Mouse (Mus musculus): ENCODE results near the gene Foxp1. TPM values are rescaled to one million over a fixed set of nuclear protein-coding genes. Genes with fewer than 3 reads are reported as not detected.

Gene Foxp1
- polyA plus RNA-seq, 1 experiment from 2014 or later = 77.5 TPM

DNA sequence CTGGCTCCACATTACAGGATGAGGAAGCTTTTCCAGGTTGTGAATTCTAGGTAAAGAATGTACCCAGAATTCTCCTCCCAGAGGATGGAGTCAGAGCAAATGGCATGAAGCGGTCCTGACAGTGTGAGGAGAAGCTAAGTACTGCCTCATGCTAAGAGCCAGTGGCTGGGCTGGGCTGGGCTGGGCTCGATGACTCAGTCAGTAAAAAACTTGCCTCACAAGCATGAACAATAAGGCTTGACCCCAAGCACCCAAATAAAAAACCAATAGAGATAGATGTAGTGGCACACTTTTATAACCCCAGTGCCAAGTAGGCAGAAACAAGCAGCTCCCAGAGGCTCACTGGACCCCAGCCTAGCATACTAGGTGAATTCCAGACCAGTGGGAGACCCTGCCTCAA, 304.7 kb downstream of the Foxp1 start:
- WGBS = 81% methylated on average over 2 of the region's 2 CpGs

DNA sequence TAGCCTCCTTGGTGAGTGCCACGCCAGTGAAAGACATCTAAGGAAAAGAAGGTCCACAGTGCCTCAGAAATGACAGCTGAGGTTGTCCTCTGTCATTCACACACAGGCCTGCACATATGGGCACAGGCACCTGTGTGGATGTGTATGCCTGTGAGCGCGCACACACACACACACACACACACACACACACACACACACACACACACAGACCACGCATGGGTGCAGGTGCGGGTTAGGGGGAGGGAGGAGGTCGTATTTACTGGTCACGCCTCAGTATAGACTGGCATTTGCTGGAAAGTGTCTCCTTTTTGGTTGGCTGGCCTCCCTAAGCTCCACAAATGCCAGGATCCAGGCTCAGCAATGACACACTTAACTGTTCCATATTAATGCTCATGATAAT, 305.4 kb downstream of the Foxp1 start:
- H3K4me1 ChIP-seq = no peaks in the 10 kb centered on the region
- WGBS = 82% methylated on average over 7 of the region's 7 CpGs
- no peaks in the 10 kb centered on the region for H3K9me3 ChIP-seq (replicated peaks)
- no peak overlapping the region for H3K27ac ChIP-seq (replicated peaks)
- H3K4me2 ChIP-seq (replicated peaks) = no peak overlapping the region
- H3K4me3 ChIP-seq (replicated peaks) = no peak overlapping the region
- no peak for ATAC-seq (ENCODE audit: insufficient number of reproducible peaks, low FRiP score, low TSS enrichment, low read depth)
- no peak overlapping the region for H3K9ac ChIP-seq
- H3K27me3 ChIP-seq = no peaks in the 10 kb centered on the region
- H3K36me3 ChIP-seq = no peaks in the 10 kb centered on the region

More for the DNA sequence above, 304.7 kb downstream of the Foxp1 start:
- Histone ChIP-seq H3K4me1 (no peaks in the 10 kb centered on the region), H3K4me3 (replicated peaks) (no peak overlapping the region), H3K4me2 (replicated peaks) (no peak overlapping the region), H3K36me3 (no peaks in the 10 kb centered on the region), H3K9ac (no peak overlapping the region), H3K27ac (replicated peaks) (no peak overlapping the region), H3K27me3 (no peaks in the 10 kb centered on the region), H3K9me3 (replicated peaks) (no peaks in the 10 kb centered on the region)
- no peak for ATAC-seq (ENCODE audit: insufficient number of reproducible peaks, low FRiP score, low TSS enrichment, low read depth)

DNA sequence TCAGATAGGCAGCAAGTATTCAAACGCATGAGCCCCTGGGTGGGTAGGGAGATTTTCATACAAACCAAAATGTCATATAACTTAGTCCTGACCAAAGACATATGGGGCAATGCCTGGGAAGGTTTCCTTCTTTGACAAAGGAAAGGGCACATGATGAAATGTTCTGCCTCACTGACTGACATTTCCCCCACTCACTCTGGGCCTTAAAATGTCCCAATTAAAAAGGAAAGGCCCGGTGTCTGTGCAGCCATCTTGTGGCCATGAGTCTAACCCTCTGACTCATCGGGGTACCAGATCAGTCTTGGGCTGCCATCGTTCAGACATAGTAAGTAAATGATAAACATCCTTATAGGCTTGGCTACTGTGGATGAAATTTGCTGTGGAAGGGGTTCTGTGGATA, 310.1 kb downstream of the Foxp1 start:
- no peak overlapping the region for H3K27ac ChIP-seq (replicated peaks)
- H3K4me1 ChIP-seq = no peaks in the 10 kb centered on the region
- 86% methylated on average over 4 of the region's 4 CpGs for WGBS
- H3K9ac ChIP-seq = no peak overlapping the region
- H3K27me3 ChIP-seq = no peaks in the 10 kb centered on the region
- H3K9me3 ChIP-seq (replicated peaks) = no peaks in the 10 kb centered on the region
- ATAC-seq (ENCODE audit: insufficient number of reproducible peaks, low FRiP score, low TSS enrichment, low read depth) = no peak
- H3K36me3 ChIP-seq = no peaks in the 10 kb centered on the region
- no peak overlapping the region for H3K4me3 ChIP-seq (replicated peaks)
- no peak overlapping the region for H3K4me2 ChIP-seq (replicated peaks)

DNA sequence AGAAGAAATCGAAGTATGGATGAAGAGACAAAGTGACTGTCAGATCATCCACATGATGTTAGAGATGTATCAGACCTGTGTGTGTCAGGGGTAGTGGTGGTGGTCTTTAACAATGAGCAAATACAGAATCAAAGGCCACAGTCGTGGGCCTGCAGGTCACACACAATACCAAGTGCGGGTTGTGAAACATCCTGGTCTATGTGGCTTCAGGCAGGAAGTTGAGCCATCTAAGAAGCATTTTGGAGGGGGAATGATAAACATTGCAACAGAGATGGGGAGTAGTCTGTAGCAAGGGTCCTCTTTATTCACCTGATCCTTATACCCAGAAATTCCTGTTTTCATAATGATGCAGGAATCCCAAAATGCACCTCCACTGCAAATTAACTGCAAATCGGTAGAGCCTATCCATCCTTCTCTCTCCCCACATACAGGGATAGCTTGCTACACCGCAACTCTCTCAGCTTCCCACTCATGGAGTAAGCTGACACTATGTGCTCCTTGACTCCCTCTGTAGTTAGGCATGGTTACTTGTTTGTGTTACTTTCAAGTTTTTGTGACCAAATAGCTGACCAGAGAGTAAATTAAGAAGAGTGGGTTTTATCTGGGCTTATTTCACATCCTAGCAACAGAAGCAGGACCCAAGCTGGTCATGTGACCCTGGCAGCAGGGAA, 310.7 kb downstream of the Foxp1 start:
- Histone ChIP-seq H3K9ac (no peak overlapping the region), H3K36me3 (no peaks in the 10 kb centered on the region), H3K27me3 (no peaks in the 10 kb centered on the region), H3K4me2 (replicated peaks) (no peak overlapping the region), H3K9me3 (replicated peaks) (no peaks in the 10 kb centered on the region), H3K27ac (replicated peaks) (no peak overlapping the region), H3K4me1 (no peaks in the 10 kb centered on the region), H3K4me3 (replicated peaks) (no peak overlapping the region)
- ATAC-seq (ENCODE audit: insufficient number of reproducible peaks, low FRiP score, low TSS enrichment, low read depth) = no peak
- 72% methylated on average over 5 of the region's 5 CpGs for WGBS

DNA sequence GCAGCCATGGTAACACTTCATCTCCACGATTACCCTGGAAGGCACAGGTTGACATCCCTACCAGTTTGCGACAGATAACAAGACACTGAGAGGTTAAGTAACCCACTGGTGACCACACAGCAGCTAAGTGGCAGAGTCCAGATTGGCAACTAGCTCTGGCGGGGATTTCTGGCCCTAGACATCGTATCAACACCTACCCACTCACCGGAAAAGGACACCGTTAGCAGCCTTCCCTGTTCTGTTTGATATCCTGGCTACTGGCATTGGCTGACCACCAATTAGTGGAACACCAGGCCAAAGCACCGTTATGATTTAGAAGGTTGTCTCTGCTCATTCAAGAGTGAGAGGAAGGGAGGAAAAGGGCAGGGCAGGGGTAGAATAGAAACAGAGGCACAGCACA, 312.4 kb downstream of the Foxp1 start:
- Histone ChIP-seq H3K4me3 (replicated peaks) (no peak overlapping the region), H3K36me3 (no peaks in the 10 kb centered on the region)

DNA sequence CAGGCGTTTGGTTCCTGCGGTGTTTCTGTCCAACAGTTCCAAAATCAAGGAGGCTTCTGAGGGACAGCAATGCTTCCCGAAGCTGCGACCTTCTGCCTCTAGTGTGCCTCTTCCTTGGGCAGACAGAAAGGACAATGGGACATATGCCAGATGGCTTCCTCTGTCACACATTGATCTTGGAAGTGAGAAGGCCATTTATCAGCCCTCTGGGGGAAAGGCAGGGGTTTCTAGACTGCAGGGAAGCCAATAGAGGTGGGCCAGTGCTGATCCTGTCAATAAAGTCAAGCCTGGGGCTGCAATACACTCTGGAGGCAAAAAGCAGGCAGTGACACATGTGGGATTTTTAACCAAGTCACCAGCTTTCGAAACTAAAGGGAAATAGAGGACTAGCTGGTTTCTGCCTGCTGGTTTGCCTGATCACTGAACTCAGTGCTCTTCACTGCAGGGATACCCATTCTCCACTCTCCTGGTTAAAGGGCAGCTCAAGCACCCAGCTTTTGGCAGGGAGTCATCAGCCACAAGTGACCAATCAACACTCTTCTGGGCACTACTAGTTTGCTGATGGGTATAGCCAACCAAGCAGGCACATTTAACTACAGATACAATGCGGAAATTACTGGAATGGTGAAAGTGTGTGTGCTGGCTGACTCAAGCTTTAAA, 315.2 kb downstream of the Foxp1 start:
- H3K27ac ChIP-seq (replicated peaks) = no peak overlapping the region
- no peak for ATAC-seq (ENCODE audit: insufficient number of reproducible peaks, low FRiP score, low TSS enrichment, low read depth)

More for the DNA sequence above, 312.4 kb downstream of the Foxp1 start:
- Histone ChIP-seq H3K9me3 (replicated peaks) (no peaks in the 10 kb centered on the region), H3K27me3 (no peaks in the 10 kb centered on the region; the same call in 1 of the 2 replicates), H3K9ac (no peak overlapping the region), H3K4me2 (replicated peaks) (no peak overlapping the region), H3K4me1 (peaks cover 11% of the 10 kb centered on the region), H3K27ac (replicated peaks) (no peak overlapping the region)
- 83% methylated on average over 7 of the region's 7 CpGs for WGBS
- no peak for ATAC-seq (ENCODE audit: insufficient number of reproducible peaks, low FRiP score, low TSS enrichment, low read depth)

DNA sequence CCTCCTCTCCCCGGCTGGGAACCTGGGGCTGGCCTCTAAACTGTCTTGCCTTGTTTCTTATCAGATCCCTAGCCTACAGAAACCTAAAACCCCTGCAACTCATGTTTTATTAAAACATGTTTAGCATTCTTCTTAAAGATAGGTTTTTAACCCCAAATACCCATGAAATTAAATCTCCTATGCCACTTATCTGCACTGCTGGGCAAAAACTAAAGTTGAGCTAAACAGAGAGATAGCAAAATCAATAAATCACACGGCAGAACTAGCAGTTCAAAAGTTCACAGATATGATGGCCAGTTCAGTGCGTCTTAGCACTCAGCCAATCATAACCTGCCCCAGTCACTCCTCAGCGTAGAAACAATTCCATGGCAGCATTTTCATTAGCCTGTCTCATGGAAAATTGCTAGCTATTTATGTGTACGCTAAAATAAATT, 316.1 kb downstream of the Foxp1 start:
- ATAC-seq (ENCODE audit: insufficient number of reproducible peaks, low FRiP score, low TSS enrichment, low read depth) = no peak
- Histone ChIP-seq H3K9ac (no peak overlapping the region), H3K27me3 (peaks cover 2% of the 10 kb centered on the region; the same call in 1 of the 2 replicates), H3K4me1 (peaks cover 33% of the 10 kb centered on the region), H3K27ac (replicated peaks) (0 out of 2 replicates have a peak overlapping the region, but pooled peaks have one; percentile 2), H3K4me3 (replicated peaks) (no peak overlapping the region), H3K9me3 (replicated peaks) (no peaks in the 10 kb centered on the region), H3K4me2 (replicated peaks) (no peak overlapping the region), H3K36me3 (no peaks in the 10 kb centered on the region)
- 26% methylated on average over 5 of the region's 5 CpGs for whole genome bisulfite sequencing

More for the DNA sequence above, 315.2 kb downstream of the Foxp1 start:
- Histone ChIP-seq H3K4me3 (replicated peaks) (no peak overlapping the region), H3K9me3 (replicated peaks) (no peaks in the 10 kb centered on the region), H3K27me3 (peaks cover 2% of the 10 kb centered on the region; the same call in 1 of the 2 replicates), H3K4me1 (peaks cover 33% of the 10 kb centered on the region), H3K4me2 (replicated peaks) (no peak overlapping the region), H3K36me3 (no peaks in the 10 kb centered on the region), H3K9ac (no peak overlapping the region)
- WGBS = 58% methylated on average over 6 of the region's 6 CpGs

DNA sequence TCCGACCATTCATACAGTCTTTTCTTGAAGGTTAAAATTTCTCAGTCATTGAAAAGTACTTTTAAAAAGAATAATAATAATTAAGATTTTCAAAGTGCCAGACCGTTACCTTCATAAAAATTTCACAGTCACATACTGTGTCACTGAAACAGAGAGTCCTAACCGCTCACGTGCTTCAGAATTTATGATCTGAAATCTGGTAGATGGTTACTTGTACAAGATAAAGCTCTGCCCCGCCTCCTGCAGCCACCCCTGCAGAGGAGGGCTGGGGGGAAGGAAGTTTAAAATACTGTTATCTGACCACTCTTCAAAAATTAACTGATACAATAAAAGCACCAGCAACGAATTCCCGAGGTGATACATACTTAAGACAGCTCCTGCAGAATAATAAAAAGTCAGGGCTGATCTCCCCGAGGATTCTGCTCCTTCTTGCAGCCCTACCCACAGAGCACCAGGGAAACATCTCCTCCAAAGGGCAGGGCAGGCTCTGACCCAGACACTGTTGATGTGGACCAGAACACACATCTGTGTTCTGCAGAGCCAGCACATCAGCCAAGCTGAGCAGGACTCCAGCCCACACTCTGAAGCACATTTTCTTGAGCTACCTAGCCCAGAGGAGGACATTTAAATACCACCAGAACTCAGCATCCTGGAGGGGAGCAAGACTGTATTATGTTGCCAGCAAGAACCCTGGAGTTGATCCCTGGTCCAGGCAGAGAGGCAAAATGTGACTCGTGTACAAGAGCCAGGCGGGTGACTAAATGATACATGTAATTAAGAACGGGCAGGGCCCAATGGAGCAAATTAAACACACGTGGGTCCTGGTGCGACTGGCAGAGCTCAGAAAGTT, 316.7 kb downstream of the Foxp1 start:
- H3K9ac ChIP-seq = no peak overlapping the region
- 26% methylated on average over 13 of the region's 13 CpGs for WGBS
- no peaks in the 10 kb centered on the region for H3K9me3 ChIP-seq (replicated peaks)
- H3K4me3 ChIP-seq (replicated peaks) = no peak overlapping the region
- H3K4me1 ChIP-seq = peaks cover 38% of the 10 kb centered on the region
- H3K4me2 ChIP-seq (replicated peaks) = no peak overlapping the region
- H3K27me3 ChIP-seq = peaks cover 2% of the 10 kb centered on the region; the same call in 1 of the 2 replicates
- ATAC-seq (ENCODE audit: insufficient number of reproducible peaks, low FRiP score, low TSS enrichment, low read depth) = no peak
- H3K27ac ChIP-seq (replicated peaks) = 0 out of 2 replicates have a peak overlapping the region, but pooled peaks have one; percentile 2
- no peaks in the 10 kb centered on the region for H3K36me3 ChIP-seq

DNA sequence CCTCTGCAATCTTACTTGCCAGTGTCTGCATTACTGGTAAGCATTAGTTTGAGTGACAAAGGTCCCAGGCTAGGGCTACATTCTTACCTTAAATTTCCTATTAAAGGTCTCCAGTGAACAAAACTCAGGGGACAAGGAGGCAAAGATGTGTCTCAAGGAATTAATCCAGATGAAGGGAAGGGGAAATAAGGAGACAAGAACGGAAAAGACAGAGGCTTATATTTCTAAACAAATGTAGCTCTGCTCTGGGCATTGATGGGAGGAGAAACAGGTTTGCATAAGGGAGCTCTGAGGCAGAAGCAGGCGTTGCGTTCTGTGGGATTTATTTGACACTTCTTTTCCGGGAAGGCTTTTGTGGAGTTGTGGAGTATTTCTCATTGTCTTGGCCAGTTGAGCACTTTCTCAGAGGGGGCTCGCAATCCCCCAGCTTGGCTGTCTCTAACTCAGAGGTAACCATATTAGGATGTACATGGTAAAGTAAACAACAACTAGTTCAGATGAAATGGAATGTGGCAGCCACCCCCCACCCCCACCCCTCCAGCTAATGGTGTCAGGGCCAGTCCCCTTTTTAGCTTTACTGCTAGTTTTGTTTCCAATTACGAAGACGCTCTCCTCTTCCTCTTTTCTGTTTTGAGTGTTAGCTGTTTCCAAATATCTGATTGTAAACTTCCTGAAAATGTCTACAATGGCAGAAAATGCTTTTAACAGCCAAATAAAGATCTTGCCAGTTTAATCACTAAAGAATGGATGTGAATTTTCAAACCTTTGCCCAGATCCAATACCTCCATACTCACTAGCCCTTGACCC, 317.5 kb downstream of the Foxp1 start:
- no peak overlapping the region for H3K4me2 ChIP-seq (replicated peaks)
- 16% methylated on average over 7 of the region's 7 CpGs for WGBS
- no peak for ATAC-seq (ENCODE audit: insufficient number of reproducible peaks, low FRiP score, low TSS enrichment, low read depth)
- H3K9me3 ChIP-seq (replicated peaks) = no peaks in the 10 kb centered on the region
- H3K9ac ChIP-seq = no peak overlapping the region
- H3K36me3 ChIP-seq = no peaks in the 10 kb centered on the region
- peaks cover 43% of the 10 kb centered on the region for H3K4me1 ChIP-seq
- peaks cover 2% of the 10 kb centered on the region; the same call in 1 of the 2 replicates for H3K27me3 ChIP-seq
- no peak overlapping the region for H3K4me3 ChIP-seq (replicated peaks)
- H3K27ac ChIP-seq (replicated peaks) = no peak overlapping the region

DNA sequence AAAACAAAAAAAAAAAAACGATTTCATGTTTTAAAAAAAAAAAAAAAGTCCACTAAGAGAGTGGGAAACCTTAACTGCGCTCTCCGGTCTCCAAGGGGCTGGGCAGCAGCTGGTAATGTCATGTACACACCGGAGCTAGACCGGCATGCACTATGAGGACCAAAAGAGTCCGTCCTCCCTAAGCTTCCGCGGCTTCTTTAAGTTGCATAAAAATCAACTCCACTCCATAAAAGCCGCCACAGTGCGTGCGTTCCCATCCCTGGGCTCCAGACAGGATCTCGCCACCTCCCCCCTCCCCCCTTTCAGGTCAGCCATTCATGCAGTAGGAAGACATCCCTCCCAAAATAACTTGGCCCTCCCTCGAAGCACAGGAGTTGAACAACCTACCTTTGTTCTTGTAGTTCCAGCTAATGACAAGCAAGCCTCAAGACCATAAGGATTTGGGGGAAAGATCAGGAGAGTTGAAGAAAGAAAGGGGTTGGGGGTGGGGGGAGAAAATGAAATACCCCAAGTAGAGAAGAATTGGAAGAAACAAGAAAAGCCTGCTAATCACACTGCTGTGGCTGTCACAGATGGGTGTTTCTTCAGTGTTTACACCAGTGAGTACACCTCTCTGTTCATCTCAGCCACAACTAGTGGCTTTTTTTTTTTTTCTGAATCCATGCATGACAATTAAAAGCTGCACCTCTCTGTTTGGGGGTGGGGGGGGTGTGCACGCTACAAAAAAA, 318.3 kb downstream of the Foxp1 start:
- Histone ChIP-seq H3K9ac (no peak overlapping the region), H3K4me1 (peaks cover 43% of the 10 kb centered on the region), H3K27me3 (peaks cover 2% of the 10 kb centered on the region; the same call in 1 of the 2 replicates), H3K27ac (replicated peaks) (no peak overlapping the region), H3K4me2 (replicated peaks) (peak overlapping the region; percentile 39), H3K4me3 (replicated peaks) (peak overlapping the region; percentile 23), H3K9me3 (replicated peaks) (no peaks in the 10 kb centered on the region), H3K36me3 (no peaks in the 10 kb centered on the region)
- 2% methylated on average over 14 of the region's 14 CpGs for WGBS
- ATAC-seq (ENCODE audit: insufficient number of reproducible peaks, low FRiP score, low TSS enrichment, low read depth) = no peak
